Mouse (Mus musculus): ENCODE data around the gene Tspoap1. TPM values are rescaled to one million over a fixed set of nuclear protein-coding genes. Genes with fewer than 3 reads are reported as not detected.
A peak's percentile ranks its signal among the peaks of the same experiment; 100 is the strongest.

Gene Tspoap1
- polyA plus RNA-seq, 1 experiment from 2014 or later: 54.5 TPM

DNA sequence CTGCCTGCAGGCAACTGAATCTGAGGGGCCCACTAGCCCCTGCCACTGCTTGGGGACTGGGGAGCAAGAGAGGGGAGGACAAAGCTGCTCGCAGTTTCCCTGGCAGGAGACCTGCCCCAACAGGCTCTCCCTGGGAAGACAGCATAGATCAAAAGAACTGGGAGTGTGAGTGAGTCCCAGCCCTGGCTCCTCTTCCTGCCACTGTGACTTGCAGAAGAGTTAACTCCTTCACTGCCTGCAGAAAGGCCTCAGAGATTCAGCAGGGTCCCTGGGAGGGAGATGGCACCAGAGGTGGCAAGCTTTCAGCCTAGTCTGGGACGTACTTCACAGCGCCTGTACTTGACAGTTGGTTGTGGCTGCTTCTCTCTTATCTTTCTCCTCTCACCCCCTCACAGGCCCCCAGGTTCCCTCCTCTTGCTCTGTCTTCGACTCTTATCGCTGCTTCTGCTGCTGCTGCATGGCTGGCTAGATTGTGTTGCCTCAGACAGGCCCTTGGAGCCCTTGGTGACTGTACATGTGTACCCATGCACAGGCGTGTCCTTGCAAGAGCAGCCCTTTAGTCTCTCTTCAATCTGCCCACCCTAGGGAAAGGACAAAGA, 34.3 kb upstream of the Tspoap1 start:
- WGBS: 23% methylated on average over 6 of the region's 6 CpGs
- peak; percentile 36 for DNase-seq
- H3K27ac ChIP-seq (replicated peaks; ENCODE audit: low read depth, low read length): peak overlapping the region; percentile 37; the same call in 1 of the 2 replicates
- H3K36me3 ChIP-seq (ENCODE audit: control insufficient read depth, insufficient read depth, low read length): no peaks in the 10 kb centered on the region
- no peak overlapping the region for H3K9ac ChIP-seq (replicated peaks; ENCODE audit: low read length)
- H3K9me3 ChIP-seq (ENCODE audit: control insufficient read depth, low read length): no peaks in the 10 kb centered on the region
- no peak overlapping the region for H3K4me2 ChIP-seq (ENCODE audit: low read length)
- H3K4me3 ChIP-seq (replicated peaks; ENCODE audit: low read depth, low read length): no peak overlapping the region
- no peaks in the 10 kb centered on the region for H3K27me3 ChIP-seq (ENCODE audit: control insufficient read depth, insufficient read depth, low read length)
- no peaks in the 10 kb centered on the region for H3K4me1 ChIP-seq (ENCODE audit: control insufficient read depth, insufficient read depth, low read length)
- ATAC-seq (ENCODE audit: low FRiP score, low TSS enrichment): no peak

DNA sequence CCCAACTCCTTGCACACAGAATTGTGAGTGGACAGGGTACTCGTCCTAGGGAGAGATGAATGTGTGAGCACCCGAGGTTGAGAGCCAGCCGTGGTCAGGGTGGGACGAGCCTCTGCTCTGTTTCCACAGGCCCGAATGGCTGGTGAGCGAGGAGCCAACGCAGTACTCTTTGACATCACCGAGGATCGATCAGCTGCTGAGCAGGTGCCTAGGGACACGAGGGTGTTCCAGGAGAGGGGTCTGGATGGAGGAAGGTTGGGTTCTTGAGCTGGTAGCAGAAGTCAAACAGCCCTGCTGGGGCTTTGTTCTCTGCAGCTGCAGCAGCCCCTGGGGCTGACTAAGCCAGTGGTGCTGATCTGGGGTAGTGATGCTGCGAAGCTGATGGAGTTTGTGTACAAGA, 33.3 kb upstream of the Tspoap1 start:
- Histone ChIP-seq H3K9ac (replicated peaks; ENCODE audit: low read length) (no peak overlapping the region), H3K4me2 (ENCODE audit: low read length) (no peak overlapping the region), H3K9me3 (ENCODE audit: control insufficient read depth, low read length) (no peaks in the 10 kb centered on the region), H3K27ac (replicated peaks; ENCODE audit: low read depth, low read length) (no peak overlapping the region), H3K27me3 (ENCODE audit: control insufficient read depth, insufficient read depth, low read length) (no peaks in the 10 kb centered on the region), H3K36me3 (ENCODE audit: control insufficient read depth, insufficient read depth, low read length) (no peaks in the 10 kb centered on the region), H3K4me1 (ENCODE audit: control insufficient read depth, insufficient read depth, low read length) (no peaks in the 10 kb centered on the region), H3K4me3 (replicated peaks; ENCODE audit: low read depth, low read length) (no peak overlapping the region)
- 58% methylated on average over 11 of the region's 11 CpGs for WGBS
- DNase-seq (no peak), ATAC-seq (ENCODE audit: low FRiP score, low TSS enrichment) (no peak)

DNA sequence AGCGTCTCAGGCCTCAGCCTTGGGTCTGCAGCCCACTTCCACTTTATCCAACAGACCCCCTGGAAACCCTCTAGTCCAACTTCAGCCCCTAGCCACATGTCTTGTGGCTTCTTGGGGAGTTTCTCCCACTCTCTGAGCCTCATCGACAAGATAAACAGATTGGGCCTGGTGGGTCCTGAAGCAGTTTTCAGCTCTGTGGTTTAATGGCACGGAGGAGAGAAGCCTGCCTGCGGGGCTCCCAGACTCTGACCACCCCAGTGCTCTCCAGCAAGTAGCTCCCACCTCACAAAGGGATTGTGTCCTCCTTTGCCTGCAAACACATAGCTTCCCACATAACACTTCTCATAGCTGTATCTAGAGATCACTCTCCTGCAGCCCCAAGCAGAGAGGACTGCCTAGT, 32.9 kb upstream of the Tspoap1 start:
- no peak overlapping the region for H3K4me2 ChIP-seq (ENCODE audit: low read length)
- H3K4me1 ChIP-seq (ENCODE audit: control insufficient read depth, insufficient read depth, low read length): no peaks in the 10 kb centered on the region
- no peaks in the 10 kb centered on the region for H3K27me3 ChIP-seq (ENCODE audit: control insufficient read depth, insufficient read depth, low read length)
- no peak overlapping the region for H3K9ac ChIP-seq (replicated peaks; ENCODE audit: low read length)
- 56% methylated on average over 4 of the region's 4 CpGs for WGBS
- H3K27ac ChIP-seq (replicated peaks; ENCODE audit: low read depth, low read length): no peak overlapping the region
- H3K36me3 ChIP-seq (ENCODE audit: control insufficient read depth, insufficient read depth, low read length): no peaks in the 10 kb centered on the region
- no peaks in the 10 kb centered on the region for H3K9me3 ChIP-seq (ENCODE audit: control insufficient read depth, low read length)
- DNase-seq (no peak), ATAC-seq (ENCODE audit: low FRiP score, low TSS enrichment) (no peak)
- no peak overlapping the region for H3K4me3 ChIP-seq (replicated peaks; ENCODE audit: low read depth, low read length)

GRCm38 (mm10) chr11:87728850-87729592, 31.3 kb upstream of the Tspoap1 start:
- H3K4me3 ChIP-seq (replicated peaks; ENCODE audit: low read depth, low read length): no peak overlapping the region
- H3K4me2 ChIP-seq (ENCODE audit: low read length): no peak overlapping the region
- no peaks in the 10 kb centered on the region for H3K27me3 ChIP-seq (ENCODE audit: control insufficient read depth, insufficient read depth, low read length)
- H3K36me3 ChIP-seq (ENCODE audit: control insufficient read depth, insufficient read depth, low read length): no peaks in the 10 kb centered on the region
- no peak for ATAC-seq (ENCODE audit: low FRiP score, low TSS enrichment)
- no peak for DNase-seq
- no peak overlapping the region for H3K27ac ChIP-seq (replicated peaks; ENCODE audit: low read depth, low read length)
- peaks cover 9% of the 10 kb centered on the region for H3K4me1 ChIP-seq (ENCODE audit: control insufficient read depth, insufficient read depth, low read length)
- no peaks in the 10 kb centered on the region for H3K9me3 ChIP-seq (ENCODE audit: control insufficient read depth, low read length)
- 76% methylated on average over 18 of the region's 18 CpGs for WGBS
- no peak overlapping the region for H3K9ac ChIP-seq (replicated peaks; ENCODE audit: low read length)

DNA sequence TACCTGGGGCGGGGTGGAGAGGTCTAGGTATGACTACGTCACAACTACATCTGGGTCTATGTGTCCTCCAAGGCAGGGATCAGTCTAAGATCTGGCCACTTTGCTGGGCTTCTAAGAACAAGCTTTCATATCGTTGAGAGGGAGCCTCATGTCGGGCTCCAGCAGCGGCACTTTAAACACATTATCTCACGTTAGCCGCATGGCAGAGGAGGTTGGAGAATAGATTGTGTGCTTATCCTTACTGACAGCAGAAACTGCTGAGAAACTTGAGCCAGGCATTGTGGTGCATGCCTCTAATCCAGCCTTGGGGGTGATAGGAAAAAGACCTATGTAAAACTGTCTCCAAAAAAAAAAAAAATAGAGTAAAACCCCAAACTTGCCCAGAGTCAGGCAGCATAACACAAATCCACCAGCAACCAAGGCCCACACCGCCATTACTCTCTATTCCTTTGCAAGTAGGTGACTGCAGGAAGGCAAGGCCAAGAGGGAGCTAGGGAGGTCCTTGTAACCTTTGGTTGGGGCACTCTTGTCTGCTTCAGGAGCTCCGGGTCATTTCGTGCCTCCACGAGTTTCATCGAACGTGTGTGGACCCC, 30.7 kb upstream of the Tspoap1 start:
- DNase-seq (no peak), ATAC-seq (ENCODE audit: low FRiP score, low TSS enrichment) (no peak)
- Histone ChIP-seq H3K9ac (replicated peaks; ENCODE audit: low read length) (no peak overlapping the region), H3K9me3 (ENCODE audit: control insufficient read depth, low read length) (no peaks in the 10 kb centered on the region), H3K36me3 (ENCODE audit: control insufficient read depth, insufficient read depth, low read length) (no peaks in the 10 kb centered on the region), H3K4me1 (ENCODE audit: control insufficient read depth, insufficient read depth, low read length) (peaks cover 11% of the 10 kb centered on the region), H3K4me2 (ENCODE audit: low read length) (no peak overlapping the region), H3K27me3 (ENCODE audit: control insufficient read depth, insufficient read depth, low read length) (0 out of 2 replicates have a peak, but pooled peaks cover 2% of the 10 kb centered on the region), H3K27ac (replicated peaks; ENCODE audit: low read depth, low read length) (no peak overlapping the region), H3K4me3 (replicated peaks; ENCODE audit: low read depth, low read length) (no peak overlapping the region)
- WGBS: 88% methylated on average over 13 of the region's 13 CpGs

DNA sequence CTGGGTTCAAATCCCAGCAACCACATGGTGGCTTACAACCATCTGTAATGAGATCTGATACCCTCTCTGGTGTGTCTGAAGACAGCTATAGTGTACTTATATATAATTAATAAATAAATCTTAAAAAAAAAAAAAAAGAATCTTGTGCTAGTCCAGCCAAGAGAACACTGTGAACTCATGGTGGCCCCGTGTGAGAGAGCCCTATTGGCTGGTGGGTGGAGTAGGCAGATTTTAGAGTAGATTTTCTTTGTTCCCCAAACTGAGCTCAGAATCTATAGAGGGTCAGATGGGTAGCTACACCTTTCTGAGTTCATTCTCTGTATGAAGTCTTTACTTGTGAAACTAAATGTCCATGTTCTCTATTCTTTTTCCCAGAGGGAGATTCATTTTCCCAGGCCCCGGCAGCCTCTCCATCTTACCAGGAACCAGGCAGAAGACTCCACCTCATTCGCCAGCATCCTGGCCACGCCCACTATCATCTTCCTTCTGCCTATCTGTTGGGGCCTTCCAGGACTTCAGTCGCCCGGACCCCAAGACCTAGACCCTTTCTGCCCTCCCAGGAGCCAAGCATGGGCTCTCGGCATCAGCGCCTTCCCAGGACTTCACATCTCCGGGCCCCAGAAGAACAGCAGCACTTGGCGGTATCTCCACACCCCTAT, 29.6 kb upstream of the Tspoap1 start:
- DNase-seq (no peak), ATAC-seq (ENCODE audit: low FRiP score, low TSS enrichment) (no peak)
- Histone ChIP-seq H3K36me3 (ENCODE audit: control insufficient read depth, insufficient read depth, low read length) (no peaks in the 10 kb centered on the region), H3K27ac (replicated peaks; ENCODE audit: low read depth, low read length) (no peak overlapping the region), H3K27me3 (ENCODE audit: control insufficient read depth, insufficient read depth, low read length) (0 out of 2 replicates have a peak, but pooled peaks cover 3% of the 10 kb centered on the region), H3K9me3 (ENCODE audit: control insufficient read depth, low read length) (no peaks in the 10 kb centered on the region), H3K4me2 (ENCODE audit: low read length) (no peak overlapping the region), H3K9ac (replicated peaks; ENCODE audit: low read length) (no peak overlapping the region), H3K4me1 (ENCODE audit: control insufficient read depth, insufficient read depth, low read length) (peaks cover 11% of the 10 kb centered on the region), H3K4me3 (replicated peaks; ENCODE audit: low read depth, low read length) (no peak overlapping the region)
- 75% methylated on average over 10 of the region's 10 CpGs for WGBS

DNA sequence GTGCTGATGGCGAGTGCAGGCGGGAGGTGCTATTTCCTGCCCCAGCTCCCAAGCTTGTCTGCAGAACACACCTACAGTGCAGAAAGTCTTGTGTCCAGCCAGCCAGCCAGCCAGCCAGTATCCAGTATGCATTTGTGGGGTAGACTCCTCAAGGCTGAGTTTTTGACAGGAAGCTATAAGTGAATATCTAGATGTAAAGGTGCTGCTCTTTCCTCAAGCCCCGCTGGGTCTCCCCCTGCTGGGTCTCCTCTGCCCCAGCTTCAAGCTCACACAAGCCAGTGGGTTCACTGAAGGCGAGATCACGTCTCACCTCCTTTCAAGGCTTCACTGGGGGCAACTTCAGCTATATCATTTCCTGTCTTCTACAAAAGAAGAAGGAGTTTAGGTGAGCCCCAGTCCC, 26.0 kb upstream of the Tspoap1 start:
- no peak for ATAC-seq (ENCODE audit: low FRiP score, low TSS enrichment)

DNA sequence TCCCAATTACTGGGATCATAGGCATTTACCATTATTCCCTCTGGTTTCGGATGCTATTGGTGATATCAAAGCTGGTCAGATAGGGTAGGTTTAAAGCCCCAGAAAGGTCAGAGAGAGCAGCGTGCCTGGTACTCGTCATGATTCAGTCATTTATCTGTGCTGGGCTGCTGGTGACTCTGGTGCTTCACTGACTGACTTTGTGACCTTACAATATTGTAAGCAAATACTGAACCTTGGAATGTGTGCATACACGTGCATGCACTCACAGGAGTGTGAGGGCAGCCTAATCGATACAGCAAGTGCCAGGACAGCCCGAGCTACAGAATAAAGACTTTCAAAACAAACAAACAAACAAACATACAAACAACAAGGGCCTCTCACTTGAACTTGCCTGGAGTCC, 24.6 kb upstream of the Tspoap1 start:
- ATAC-seq (ENCODE audit: low FRiP score, low TSS enrichment): no peak
- Histone ChIP-seq H3K4me3 (replicated peaks; ENCODE audit: low read depth, low read length) (no peak overlapping the region), H3K36me3 (ENCODE audit: control insufficient read depth, insufficient read depth, low read length) (peaks cover 14% of the 10 kb centered on the region), H3K4me1 (ENCODE audit: control insufficient read depth, insufficient read depth, low read length) (peaks cover 17% of the 10 kb centered on the region), H3K27me3 (ENCODE audit: control insufficient read depth, insufficient read depth, low read length) (0 out of 2 replicates have a peak, but pooled peaks cover 3% of the 10 kb centered on the region), H3K9me3 (ENCODE audit: control insufficient read depth, low read length) (no peaks in the 10 kb centered on the region), H3K27ac (replicated peaks; ENCODE audit: low read depth, low read length) (no peak overlapping the region), H3K9ac (replicated peaks; ENCODE audit: low read length) (no peak overlapping the region), H3K4me2 (ENCODE audit: low read length) (no peak overlapping the region)
- no peak for DNase-seq
- 85% methylated on average over 6 of the region's 6 CpGs for WGBS

More for the DNA sequence above, 26.0 kb upstream of the Tspoap1 start:
- peak overlapping the region; percentile 16; the same call in 1 of the 2 replicates for H3K4me3 ChIP-seq (replicated peaks; ENCODE audit: low read depth, low read length)
- H3K36me3 ChIP-seq (ENCODE audit: control insufficient read depth, insufficient read depth, low read length): peaks cover 2% of the 10 kb centered on the region
- H3K4me2 ChIP-seq (ENCODE audit: low read length): peak overlapping the region; percentile 48
- H3K9ac ChIP-seq (replicated peaks; ENCODE audit: low read length): peak overlapping the region; percentile 34; the same call in 1 of the 2 replicates
- peaks cover 17% of the 10 kb centered on the region for H3K4me1 ChIP-seq (ENCODE audit: control insufficient read depth, insufficient read depth, low read length)
- no peak overlapping the region for H3K27ac ChIP-seq (replicated peaks; ENCODE audit: low read depth, low read length)
- WGBS: 51% methylated on average over 5 of the region's 5 CpGs
- H3K27me3 ChIP-seq (ENCODE audit: control insufficient read depth, insufficient read depth, low read length): 0 out of 2 replicates have a peak, but pooled peaks cover 3% of the 10 kb centered on the region
- H3K9me3 ChIP-seq (ENCODE audit: control insufficient read depth, low read length): no peaks in the 10 kb centered on the region
- DNase-seq: no peak

Measured in midbrain, embryonic 14.5 days (tissue).